Mouse (Mus musculus) thymus, adult 2 months (tissue): Measurements from ENCODE around the gene Osbpl9. TPM values are rescaled to one million over a fixed set of nuclear protein-coding genes. Genes with fewer than 3 reads are reported as not detected.

ENCODE experiments used
- DNase-seq: peaks from one replicate; pipeline ENCODE4 v3.0.0; 2021
- H3K27ac ChIP-seq: fragments of 200-500 bp; 2 replicates; pipeline ENCODE4 v1.5.1; 2012; ENCODE audit warnings: low read length, control low read depth; ENCODE audit not compliant: control insufficient read depth, insufficient read depth
- H3K27me3 ChIP-seq: fragments of 200-500 bp; 2 replicates; pipeline ENCODE4 v1.6.1; 2012; ENCODE audit warnings: mild to moderate bottlenecking, low read length, moderate library complexity, mixed read lengths; ENCODE audit not compliant: control insufficient read depth, insufficient read depth
- H3K36me3 ChIP-seq: fragments of 200-500 bp; 2 replicates; pipeline ENCODE4 v1.6.1; 2012; ENCODE audit warnings: mild to moderate bottlenecking, low read length, moderate library complexity; ENCODE audit not compliant: control insufficient read depth, insufficient read depth
- H3K4me1 ChIP-seq: fragments of 200-500 bp; replicated peaks from 2 replicates; pipeline ENCODE4 v1.6.1; 2012; ENCODE audit warnings: low read length; ENCODE audit not compliant: control insufficient read depth, insufficient read depth
- H3K4me3 ChIP-seq: fragments of 200-500 bp; 2 replicates; pipeline ENCODE4 v1.5.1; 2012; ENCODE audit warnings: mild to moderate bottlenecking, low read length, control low read depth, moderate library complexity; ENCODE audit not compliant: control insufficient read depth, insufficient read depth
- CTCF ChIP-seq: fragments of 200-500 bp; IDR thresholded peaks from 2 replicates; pipeline ENCODE4 v1.5.1; 2012; ENCODE audit warnings: mild to moderate bottlenecking, control low read depth, low read length, moderate library complexity, borderline replicate concordance; ENCODE audit not compliant: control insufficient read depth, poor library complexity, insufficient read depth; ENCODE audit errors: extremely low read depth
- POLR2A ChIP-seq: fragments of 200-500 bp; IDR thresholded peaks from 2 replicates; pipeline ENCODE4 v1.6.1; 2012; ENCODE audit warnings: mild to moderate bottlenecking, low read length, control low read depth, moderate library complexity; ENCODE audit not compliant: control insufficient read depth, poor library complexity, insufficient read depth; ENCODE audit errors: extremely low read depth
- WGBS: fragments of 180-500 bp; shearing (Covaris S2); methylation state at CpG from one replicate; pipeline ENCODE4 v1.1.7; 2018; 5-methylcytosine and 5-hydroxymethylcytosine counted together
- polyA plus RNA-seq: library from polyadenylated mRNA; depleted of rRNA; stranded (reverse); fragments of >200 nt; gene quantifications from 2 replicates; pipeline ENCODE4 v1.2.3, GENCODE M21; 2012

The Osbpl9 gene
- polyA plus RNA-seq, 1 experiment = 93.2 TPM

- Histone ChIP-seq H3K27ac (no peak overlapping the region), H3K4me3 (no peak overlapping the region), H3K27me3 (no peaks in the 10 kb centered on the region), H3K4me1 (no peaks in the 10 kb centered on the region), H3K36me3 (no peaks in the 10 kb centered on the region)
- TF ChIP-seq POLR2A = no peak
- no peak for DNase-seq
- WGBS = 96% methylated on average over 10 of the region's 10 CpGs
Measured at GRCm38 (mm10) chr4:109191598-109191997, 10.5 kb downstream of the Osbpl9 start.

- TF ChIP-seq POLR2A (no peak), CTCF (no peak)
- no peaks in the 10 kb centered on the region for H3K27me3 ChIP-seq
- 83% methylated on average over 8 of the region's 8 CpGs for WGBS
- no peak overlapping the region for H3K27ac ChIP-seq
- H3K4me3 ChIP-seq = no peak overlapping the region
- no peak for DNase-seq
- peaks cover 2% of the 10 kb centered on the region for H3K4me1 ChIP-seq
- no peaks in the 10 kb centered on the region for H3K36me3 ChIP-seq
Measured at GRCm38 (mm10) chr4:109185616-109186405, 16.3 kb downstream of the Osbpl9 start.

GRCm38 (mm10) chr4:109175677-109176076 is 26.4 kb downstream of the Osbpl9 start:
- Histone ChIP-seq H3K36me3 (no peaks in the 10 kb centered on the region), H3K4me3 (no peak overlapping the region), H3K27ac (no peak overlapping the region), H3K27me3 (no peaks in the 10 kb centered on the region), H3K4me1 (no peaks in the 10 kb centered on the region)
- no peak for DNase-seq
- no peak for TF ChIP-seq CTCF

- Histone ChIP-seq H3K4me3 (no peak overlapping the region), H3K27me3 (no peaks in the 10 kb centered on the region), H3K36me3 (no peaks in the 10 kb centered on the region), H3K27ac (no peak overlapping the region), H3K4me1 (no peaks in the 10 kb centered on the region)
- no peak for DNase-seq
- TF ChIP-seq CTCF = no peak
- no peak for TF ChIP-seq POLR2A
- WGBS = 91% methylated on average over 7 of the region's 7 CpGs
Measured at GRCm38 (mm10) chr4:109173775-109174440, 28.2 kb downstream of the Osbpl9 start.

GRCm38 (mm10) chr4:109173369-109173768 is 28.7 kb downstream of the Osbpl9 start:
- no peak for TF ChIP-seq POLR2A
- no peak for DNase-seq
- H3K27me3 ChIP-seq = no peaks in the 10 kb centered on the region
- WGBS = 96% methylated on average over 4 of the region's 4 CpGs
- H3K36me3 ChIP-seq = no peaks in the 10 kb centered on the region
- H3K4me1 ChIP-seq = no peaks in the 10 kb centered on the region
- H3K4me3 ChIP-seq = no peak overlapping the region
- H3K27ac ChIP-seq = no peak overlapping the region

- WGBS = 49% methylated on average over 12 of the region's 12 CpGs
- H3K36me3 ChIP-seq = no peaks in the 10 kb centered on the region
- H3K27me3 ChIP-seq = no peaks in the 10 kb centered on the region
- DNase-seq = peak; percentile 73
- no peak overlapping the region for H3K27ac ChIP-seq
- TF ChIP-seq POLR2A (no peak), CTCF (no peak)
- no peaks in the 10 kb centered on the region for H3K4me1 ChIP-seq
- no peak overlapping the region for H3K4me3 ChIP-seq
Measured at GRCm38 (mm10) chr4:109165521-109166173, 36.4 kb downstream of the Osbpl9 start.
